Mouse (Mus musculus): ENCODE measurements around the gene Arf5.

DNA sequence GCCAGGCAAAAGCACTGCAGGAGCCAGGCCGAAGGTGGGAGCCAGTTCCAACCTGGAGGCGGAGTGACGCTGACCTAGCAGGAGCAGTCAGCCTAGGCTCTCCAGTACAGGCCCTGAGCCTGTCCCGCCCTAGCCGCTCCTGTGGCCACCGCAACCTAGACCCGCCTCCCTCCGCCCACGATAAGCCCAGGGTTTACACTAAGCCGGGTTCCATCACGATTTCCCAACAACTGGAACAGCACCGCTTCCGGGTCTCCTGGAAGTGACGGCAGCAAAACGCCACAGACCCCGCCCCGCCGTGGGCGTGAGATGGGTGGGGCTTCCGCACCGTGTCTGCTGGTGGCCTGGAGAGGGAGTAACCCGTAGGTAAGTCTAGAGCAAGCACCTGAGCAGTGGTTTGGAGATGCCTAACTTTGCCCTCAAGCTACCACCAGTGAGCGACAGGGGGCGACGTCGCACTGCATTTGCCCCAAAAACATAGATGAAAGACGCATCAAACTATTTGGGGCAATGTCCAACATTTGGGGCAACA lies 1.8 kb upstream of the Arf5 start:
- peak; percentile 82 for TF ChIP-seq CTCF (IDR thresholded peaks at IDR 0.05)
- peak; percentile 72; the same call in 1 of the 2 replicates for TF ChIP-seq EP300 (IDR thresholded peaks at IDR 0.05)

Data from lung, postnatal 0 days (tissue).